Mouse (Mus musculus): ENCODE data around the gene Gtf3c4.

Gene Gtf3c4

GRCm38 (mm10) chr2:28803406-28803805 is 36.8 kb downstream of the Gtf3c4 start:
- no peak for DNase-seq (ENCODE audit: low spot score in 2 of 2)

DNA sequence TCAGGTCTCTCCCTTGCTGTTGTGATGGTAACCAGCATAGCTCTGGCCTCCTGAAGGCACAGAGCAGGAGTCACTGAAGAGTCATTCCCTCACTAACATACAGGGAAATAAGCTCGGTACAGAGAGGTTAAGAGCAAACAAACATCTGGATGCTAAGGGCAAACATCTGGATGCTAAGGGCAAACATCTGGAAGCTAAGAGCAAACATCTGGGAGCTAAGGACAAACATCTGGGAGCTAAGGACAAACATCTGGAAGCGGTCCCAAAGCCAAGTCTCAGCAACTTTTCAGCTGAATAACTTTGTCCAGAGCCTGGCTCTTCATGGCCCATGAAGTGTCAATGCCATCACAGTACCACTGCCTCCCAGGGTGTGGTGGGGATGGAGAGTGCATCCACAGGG is 40.6 kb downstream of the Gtf3c4 start:
- no peak for DNase-seq (ENCODE audit: low spot score in 2 of 2)

- no peak for DNase-seq (ENCODE audit: low spot score in 2 of 2)
Observed at GRCm38 (mm10) chr2:28798390-28798789, 41.8 kb downstream of the Gtf3c4 start.

DNA sequence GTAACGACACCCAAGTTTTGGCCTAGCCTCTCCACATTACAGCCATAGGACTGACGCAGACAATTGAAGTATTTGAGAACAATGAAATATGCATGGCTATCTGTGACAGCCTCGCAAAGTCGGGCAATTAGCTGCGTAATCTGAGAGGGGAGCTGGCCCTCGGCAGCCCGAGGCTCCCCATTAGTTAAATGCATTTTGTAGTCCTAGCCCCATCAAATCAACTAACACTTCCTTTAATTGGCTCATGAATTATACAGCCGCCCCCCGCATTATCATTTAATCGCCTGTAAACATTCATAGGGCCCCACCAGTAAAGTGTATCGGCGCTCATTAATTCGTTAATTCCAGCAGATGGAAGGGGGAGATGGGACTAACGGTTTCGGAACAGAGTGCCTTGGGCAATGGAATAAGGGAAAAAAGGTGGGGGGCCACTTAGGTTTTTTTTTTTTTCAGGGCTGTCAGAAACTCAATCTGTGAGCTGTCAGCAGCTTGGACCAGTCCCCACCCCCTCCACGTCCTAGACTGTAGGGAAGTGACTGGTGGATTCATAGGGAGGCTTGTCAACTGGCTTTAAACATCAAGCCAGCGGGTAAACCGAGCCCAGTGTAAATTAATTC is 42.6 kb downstream of the Gtf3c4 start:
- no peak for DNase-seq (ENCODE audit: low spot score in 2 of 2)

DNA sequence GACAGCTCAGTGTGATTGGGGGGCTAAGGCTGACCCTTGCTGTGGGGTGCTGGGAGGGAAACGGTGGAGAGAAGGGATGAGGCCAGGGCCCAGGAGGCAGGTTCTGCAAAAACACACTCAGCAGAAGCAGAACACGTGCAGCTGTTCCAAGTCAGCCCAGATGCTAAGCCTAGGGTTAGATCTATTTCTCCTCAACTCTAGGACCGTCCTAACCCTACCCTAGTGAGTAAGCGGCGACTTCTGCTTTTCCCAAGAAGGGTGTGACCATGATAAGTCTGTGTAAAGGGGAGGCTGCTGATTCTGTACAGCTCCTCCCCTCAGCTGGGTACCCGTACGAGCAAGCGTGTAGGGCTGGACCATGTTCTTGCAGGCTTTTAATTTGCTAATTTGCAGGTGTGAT is 43.9 kb downstream of the Gtf3c4 start:
- DNase-seq (ENCODE audit: low spot score in 2 of 2): no peak

GRCm38 (mm10) chr2:28794623-28795022 is 45.5 kb downstream of the Gtf3c4 start:
- no peak for DNase-seq (ENCODE audit: low spot score in 2 of 2)

DNA sequence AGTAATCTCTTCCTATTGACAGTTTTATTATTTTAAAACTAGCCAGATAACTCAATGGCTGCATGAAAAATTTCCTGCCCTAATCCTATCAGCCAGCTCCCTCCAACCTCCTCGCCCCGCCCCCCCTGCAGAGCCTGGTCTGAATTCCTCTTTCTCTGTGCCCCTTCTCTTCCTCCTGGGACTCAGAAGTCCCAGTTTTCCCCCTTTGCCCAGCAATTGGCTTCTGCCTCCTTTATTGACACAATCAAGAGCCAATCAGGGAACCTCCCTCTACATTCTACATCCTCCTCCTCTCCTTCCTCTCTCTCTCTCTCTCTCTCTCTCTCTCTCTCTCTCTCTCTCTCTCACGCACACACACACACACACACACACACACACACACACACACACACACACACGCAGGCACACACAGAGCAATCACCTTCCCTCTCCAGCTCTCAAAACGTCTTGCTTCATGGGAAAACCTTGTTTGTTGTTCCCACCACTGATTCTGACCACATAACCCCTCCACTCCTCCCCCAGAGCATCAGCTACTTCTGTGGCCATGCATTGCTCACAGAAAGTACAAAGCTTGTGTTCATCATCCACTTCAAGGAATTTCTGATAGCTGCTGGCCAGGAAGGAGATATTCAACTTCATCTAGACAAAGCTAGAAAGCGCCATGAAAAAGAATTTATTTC is 47.1 kb downstream of the Gtf3c4 start:
- DNase-seq (ENCODE audit: low spot score in 2 of 2): peak in 1 of 2 experiments; percentile 10

DNA sequence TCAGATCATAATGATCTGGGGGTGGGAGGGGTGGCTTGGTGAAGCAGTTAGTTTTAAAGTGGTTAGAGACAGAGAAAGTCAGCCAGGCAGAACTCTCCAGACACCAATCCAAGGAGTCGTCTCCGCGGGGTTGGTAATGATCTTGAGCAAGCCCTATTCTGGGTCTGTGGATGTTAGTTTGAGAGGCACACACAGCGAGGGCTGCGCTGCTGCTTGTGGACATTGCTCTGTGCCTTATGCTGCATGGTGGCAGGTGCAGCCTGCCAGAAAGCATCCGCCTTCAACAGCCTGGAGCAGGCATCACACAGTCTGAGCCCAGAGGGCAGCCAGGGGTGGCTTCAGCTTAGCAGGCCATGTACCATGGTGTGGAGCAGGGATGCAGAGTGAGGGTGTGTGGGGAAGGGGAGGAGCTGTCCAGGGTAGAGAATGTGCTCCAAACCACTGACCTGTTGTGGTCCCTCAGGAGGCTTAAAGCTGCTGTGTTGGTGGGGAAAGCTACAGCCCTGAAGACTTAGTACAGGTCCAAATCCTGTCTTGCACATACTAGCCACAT is 53.0 kb downstream of the Gtf3c4 start:
- no peak for DNase-seq (ENCODE audit: low spot score in 2 of 2)

DNA sequence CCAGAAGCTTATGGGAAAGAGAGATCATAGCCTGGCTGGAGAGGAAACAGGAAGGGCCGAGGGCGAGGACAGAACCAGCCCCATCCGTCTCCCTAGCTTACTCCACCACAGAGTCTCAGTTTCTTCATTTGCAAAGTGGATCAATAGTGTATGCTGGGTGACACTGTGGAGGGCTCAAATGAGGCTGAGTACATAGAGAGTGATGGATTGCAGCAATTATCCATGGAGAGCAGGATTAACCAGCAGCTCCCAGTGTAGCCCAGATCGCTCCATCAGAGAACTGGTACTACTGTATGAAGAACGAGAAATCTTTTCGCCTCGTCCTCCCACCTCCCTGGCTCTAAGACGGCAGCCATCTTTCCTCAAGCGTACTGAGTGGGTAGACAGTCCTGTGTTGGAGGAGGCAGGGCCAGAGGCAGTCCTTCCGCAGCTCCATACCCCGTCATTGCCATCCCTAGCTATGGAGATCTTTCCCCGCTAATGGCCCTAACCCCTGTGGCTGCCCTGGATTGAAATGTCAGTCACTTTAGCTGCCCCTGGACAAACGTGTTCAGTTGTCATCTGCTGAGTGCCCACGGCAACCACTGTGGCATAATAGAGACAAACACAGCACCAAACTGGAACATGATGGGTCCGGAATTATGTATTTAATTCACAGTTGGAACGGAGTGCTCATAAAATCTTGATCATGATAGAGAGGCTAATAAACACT is 53.6 kb downstream of the Gtf3c4 start:
- DNase-seq (ENCODE audit: low spot score in 2 of 2): no peak

GRCm38 (mm10) chr2:28781310-28781709 is 58.9 kb downstream of the Gtf3c4 start:
- DNase-seq (ENCODE audit: low spot score in 2 of 2): no peak

- no peak for DNase-seq (ENCODE audit: low spot score in 2 of 2)
Observed at GRCm38 (mm10) chr2:28780001-28780782, 60.0 kb downstream of the Gtf3c4 start.

GRCm38 (mm10) chr2:28776728-28777127 is 63.4 kb downstream of the Gtf3c4 start:
- DNase-seq (ENCODE audit: low spot score in 2 of 2): no peak

- no peak for DNase-seq (ENCODE audit: low spot score in 2 of 2)
Observed at GRCm38 (mm10) chr2:28774073-28774472, 66.1 kb downstream of the Gtf3c4 start.

All from right cerebral cortex, adult 2 months (tissue).